Mouse (Mus musculus) right cerebral cortex, postnatal 36 days (tissue): Measurements from ENCODE around the gene Slc25a3.

Experiments used
- DNase-seq, 2 experiments: peaks; one replicate each; pipeline ENCODE4 v3.0.0; 2022; ENCODE audit warnings: low spot score in 2 of 2, mixed read lengths in 1 of 2

Slc25a3 gene

GRCm38 (mm10) chr10:91123828-91124822, at the start of gene Slc25a3:
Slc25a3 (minus strand) TSS chr10:91124059.
- DNase-seq, result peak; percentile 95 to 98

DNA sequence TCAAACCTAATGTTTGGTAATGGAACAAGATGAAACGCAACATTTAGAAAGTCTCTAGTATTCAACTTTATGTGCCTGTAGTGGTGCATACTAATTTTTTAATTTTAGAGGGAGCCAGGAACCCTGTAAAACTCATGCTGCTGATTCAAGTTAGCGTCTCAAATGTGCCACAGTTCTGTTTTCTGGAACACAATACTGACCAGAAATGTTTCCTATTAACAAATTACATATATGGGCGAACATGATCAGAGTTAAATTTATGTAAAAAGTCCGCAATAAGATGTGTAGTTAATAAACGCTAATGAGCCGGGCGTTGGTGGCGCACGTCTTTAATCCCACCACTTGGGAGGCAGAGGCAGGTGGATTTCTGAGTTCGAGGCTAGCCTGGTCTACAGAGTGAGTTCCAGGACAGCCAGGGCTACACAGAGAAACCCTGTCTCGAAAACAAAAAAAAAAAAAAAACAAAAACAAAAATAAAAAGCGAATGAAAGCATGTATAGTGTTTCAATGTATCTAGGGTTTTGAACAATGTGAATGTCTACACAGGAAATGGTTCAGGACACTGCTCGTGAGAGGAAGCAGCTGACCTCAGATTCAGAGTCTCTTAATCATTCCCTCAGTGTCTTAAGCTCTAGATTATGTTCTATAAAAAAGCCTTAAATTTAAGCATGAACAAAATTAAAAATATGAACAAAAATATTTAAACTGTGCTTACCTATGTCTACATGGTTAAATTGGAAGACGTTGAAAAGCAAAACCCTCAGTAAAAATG, 48.7 kb upstream of the Slc25a3 start:
- DNase-seq, result no peak

- DNase-seq, result peak; percentile 84 to 91
Measured at GRCm38 (mm10) chr10:91171455-91172328, 47.8 kb upstream of the Slc25a3 start.

DNA sequence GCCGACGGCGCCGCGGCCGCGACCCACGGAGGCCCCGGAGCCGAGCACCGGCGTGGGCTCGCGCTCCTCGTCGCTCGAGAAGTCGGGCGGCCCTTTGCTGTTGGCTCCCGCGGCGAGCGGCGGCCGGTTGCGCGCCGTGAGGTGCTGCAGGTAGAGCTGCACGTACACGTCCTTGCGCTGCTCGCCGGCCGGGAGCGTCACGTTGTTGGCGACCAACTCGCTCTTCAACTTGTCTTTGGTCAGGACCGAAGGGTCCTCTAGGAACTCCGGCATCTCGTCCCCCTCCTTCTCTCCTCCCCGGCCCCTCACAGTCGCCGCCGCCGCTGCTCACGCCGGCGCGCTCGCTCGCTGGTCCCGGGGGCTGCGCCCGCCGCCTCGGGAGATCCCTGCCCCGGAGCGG, 47.2 kb upstream of the Slc25a3 start:
- peak; percentile 35 to 37 for DNase-seq

- peak; percentile 55 to 59 for DNase-seq
Measured at GRCm38 (mm10) chr10:91170143-91170941, 46.5 kb upstream of the Slc25a3 start.

GRCm38 (mm10) chr10:91169414-91170065, 45.7 kb upstream of the Slc25a3 start:
- DNase-seq, result no peak

- DNase-seq, result no peak
Measured at GRCm38 (mm10) chr10:91167352-91167751, 43.5 kb upstream of the Slc25a3 start.

DNA sequence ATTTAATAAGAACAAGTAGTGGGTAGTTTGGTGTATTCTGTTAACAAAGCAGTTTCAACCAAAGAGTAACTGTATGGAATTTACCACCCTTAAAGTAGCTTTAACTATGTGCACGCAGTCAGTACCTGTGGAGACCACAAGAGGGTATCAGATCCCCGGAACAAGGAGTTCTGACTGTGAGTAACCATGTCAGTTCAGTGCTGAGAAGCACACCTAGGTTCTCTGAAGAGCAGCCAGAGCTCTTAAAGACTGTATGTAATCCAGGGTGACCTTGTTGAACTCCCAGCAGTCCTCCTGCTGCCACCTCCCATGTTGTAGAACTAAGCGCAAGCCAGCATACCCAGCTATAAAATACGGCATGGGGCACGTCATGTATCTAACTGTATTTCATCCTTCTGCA, 43.0 kb upstream of the Slc25a3 start:
- DNase-seq, result no peak

- no peak for DNase-seq
Measured at GRCm38 (mm10) chr10:91165850-91166249, 42.0 kb upstream of the Slc25a3 start.

- no peak for DNase-seq
Measured at GRCm38 (mm10) chr10:91164491-91164890, 40.6 kb upstream of the Slc25a3 start.

DNA sequence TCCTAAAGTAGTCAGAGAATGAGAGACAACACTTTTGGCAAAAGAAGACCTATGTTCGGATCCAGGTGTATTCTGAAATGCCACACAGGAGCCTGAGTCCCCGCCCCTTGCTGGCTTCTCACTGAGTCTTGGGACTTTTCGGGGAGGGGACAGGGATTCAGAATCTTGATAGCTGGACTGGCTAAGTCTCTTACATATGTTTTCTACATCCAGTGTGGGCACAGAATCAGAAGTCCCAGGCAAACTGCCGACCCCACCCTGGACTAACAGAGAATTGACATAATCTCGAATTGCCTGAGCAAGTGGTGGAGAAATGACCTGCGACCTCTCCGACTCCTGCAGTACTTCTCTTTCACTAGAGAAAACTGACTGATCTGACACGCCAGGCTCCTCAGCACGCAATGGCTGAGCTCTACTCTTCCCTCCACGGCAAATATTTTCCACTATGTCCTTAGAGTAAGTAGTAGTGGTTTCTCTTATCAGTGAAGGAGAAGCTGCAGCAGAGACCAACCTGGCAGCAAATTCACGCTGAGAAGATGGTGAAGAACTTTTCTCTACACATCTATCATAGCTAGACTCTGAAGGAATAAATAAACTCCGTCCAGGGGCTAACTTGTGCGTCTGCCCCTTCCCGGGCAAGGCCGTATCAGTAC, 38.8 kb upstream of the Slc25a3 start:
- DNase-seq, result no peak

GRCm38 (mm10) chr10:91162077-91162476, 38.2 kb upstream of the Slc25a3 start:
- DNase-seq, result no peak

DNA sequence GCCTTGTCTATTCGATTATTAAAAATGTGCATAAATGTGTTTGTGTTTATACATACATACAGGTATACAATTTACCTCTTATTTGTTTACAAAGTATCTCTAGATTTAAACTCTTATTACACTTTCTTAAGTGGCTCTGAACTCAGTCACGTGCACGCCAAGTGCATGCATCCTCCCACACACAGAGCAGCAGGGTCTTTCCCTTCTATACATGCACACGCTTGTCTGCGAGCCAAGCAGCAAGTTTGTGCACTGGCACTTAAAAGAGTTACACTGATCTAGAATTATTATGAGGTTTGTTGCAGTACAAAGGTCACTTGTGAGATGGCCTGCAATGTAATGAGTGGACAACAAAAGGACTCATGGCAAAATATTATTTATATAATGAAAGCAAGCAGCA, 37.1 kb upstream of the Slc25a3 start:
- DNase-seq, result no peak

- no peak for DNase-seq
Measured at GRCm38 (mm10) chr10:91158442-91158841, 34.6 kb upstream of the Slc25a3 start.

DNA sequence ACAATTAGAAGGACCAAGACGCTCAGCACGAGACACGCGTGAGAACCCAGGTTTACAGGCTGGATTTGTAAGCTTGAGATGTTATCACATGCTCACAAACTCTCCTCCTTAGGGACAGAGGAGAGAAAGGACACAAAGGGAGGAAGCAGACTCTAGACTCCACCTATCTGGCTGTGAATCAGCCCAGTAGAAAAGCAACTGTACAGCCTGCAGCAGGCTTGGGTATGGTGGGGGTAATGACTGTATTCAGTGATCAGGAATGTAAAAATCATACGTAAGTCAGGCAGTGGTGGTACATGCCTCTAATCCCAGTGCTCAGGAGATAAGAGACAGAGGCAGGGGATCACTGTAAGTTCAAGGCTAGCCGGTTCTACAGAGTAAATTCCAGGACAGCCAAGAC, 32.5 kb upstream of the Slc25a3 start:
- DNase-seq, result no peak

GRCm38 (mm10) chr10:91153894-91154503, 30.1 kb upstream of the Slc25a3 start:
- no peak for DNase-seq

GRCm38 (mm10) chr10:91145413-91145812, 21.6 kb upstream of the Slc25a3 start:
- no peak for DNase-seq

GRCm38 (mm10) chr10:91143313-91144230, 19.7 kb upstream of the Slc25a3 start:
- no peak for DNase-seq
